Mouse (Mus musculus) liver, embryonic 14.5 days (tissue): ENCODE measurements around the gene Sowaha. TPM values are rescaled to one million over a fixed set of nuclear protein-coding genes. Genes with fewer than 3 reads are reported as not detected.

ENCODE experiments used
- ATAC-seq: fragments of 200-750 bp; cut with Nextera tagmentation; 2 replicates; pipeline ENCODE4 v1.8.0; 2017; ENCODE audit warnings: moderate number of reproducible peaks, mild to moderate bottlenecking, moderate library complexity; ENCODE audit not compliant: insufficient read depth
- DNase-seq, 3 experiments: peaks; one replicate each; pipeline ENCODE4 v3.0.0-alpha.2; 2012 to 2013; ENCODE audit warnings: low read depth in 3 of 3, low spot score in 3 of 3
- H3K27ac ChIP-seq: fragments of 300-500 bp; sonication (generic); 2 replicates; pipeline ENCODE4 v1.5.1; 2014; ENCODE audit warnings: moderate library complexity, mild to moderate bottlenecking, control low read depth, inconsistent platforms
- H3K27me3 ChIP-seq: fragments of 300-500 bp; sonication (generic); 2 replicates; pipeline ENCODE4 v1.6.1; 2014; ENCODE audit warnings: mild to moderate bottlenecking, low read length, moderate library complexity; ENCODE audit not compliant: control insufficient read depth, insufficient read depth
- H3K36me3 ChIP-seq: fragments of 300-500 bp; sonication (generic); replicated peaks from 2 replicates; pipeline ENCODE4 v1.6.1; 2014; ENCODE audit warnings: low read depth; ENCODE audit not compliant: control insufficient read depth, insufficient read depth
- H3K4me1 ChIP-seq, 2 experiments: fragments of 200-500 bp in 1 of 2; fragments of 300-500 bp in 1 of 2; sonication (generic) in 1 of 2; replicated peaks; 2 replicates each; pipeline ENCODE4 v1.6.1; 2012 to 2014; ENCODE audit warnings: antibody characterized with exemption in 1 of 2, inconsistent platforms in 1 of 2, low read length in 1 of 2; ENCODE audit not compliant: control insufficient read depth in 2 of 2, insufficient read depth in 2 of 2
- H3K4me2 ChIP-seq: fragments of 300-500 bp; sonication (generic); 2 replicates; pipeline ENCODE4 v1.6.1; 2014; ENCODE audit warnings: low read depth, mild to moderate bottlenecking, control low read depth, moderate library complexity
- H3K4me3 ChIP-seq, 2 experiments: fragments of 200-500 bp in 1 of 2; fragments of 300-500 bp in 1 of 2; sonication (generic) in 1 of 2; 2 replicates each; pipeline ENCODE4 v1.5.1; 2012 to 2014; ENCODE audit warnings: low read depth in 2 of 2, low read length in 2 of 2, mild to moderate bottlenecking in 2 of 2, control low read depth in 1 of 2, inconsistent platforms in 1 of 2, moderate library complexity in 1 of 2; ENCODE audit not compliant: insufficient read depth in 1 of 2
- H3K9ac ChIP-seq: fragments of 300-500 bp; sonication (generic); replicated peaks from 2 replicates; pipeline ENCODE4 v1.6.1; 2014; ENCODE audit warnings: mild to moderate bottlenecking, control low read depth, moderate library complexity
- H3K9me3 ChIP-seq: fragments of 300-500 bp; sonication (generic); 2 replicates; pipeline ENCODE4 v1.6.1; 2016; ENCODE audit warnings: low read length, mixed read lengths; ENCODE audit not compliant: control insufficient read depth
- CTCF ChIP-seq: IDR thresholded peaks from 2 replicates; pipeline ENCODE4 v1.5.1; 2016; ENCODE audit warnings: antibody characterized with exemption, low read depth, control low read depth
- EP300 ChIP-seq: IDR thresholded peaks from 2 replicates; pipeline ENCODE4 v1.6.1; 2016; ENCODE audit warnings: antibody characterized with exemption, low read depth
- WGBS: fragments of 180-500 bp; shearing (Covaris S2); extraction: QIAGEN DNeasy Blood & Tissue Kit; methylation state at CpG from one replicate; pipeline ENCODE4 v1.1.7; 2014; ENCODE audit not compliant: insufficient replicate concordance; 5-methylcytosine and 5-hydroxymethylcytosine counted together
- polyA plus RNA-seq, 2 experiments: library from polyadenylated mRNA; depleted of rRNA in 1 of 2; stranded (reverse) in 1 of 2; unstranded in 1 of 2; fragments of >200 nt; fragmentation: Nextera tagmentation in 1 of 2; extraction: Ambion mirVana in 1 of 2; gene quantifications; 2 replicates each; pipeline versions ENCODE4 v1.2.1 to v1.2.3; 2012 to 2014

The Sowaha gene
- polyA plus RNA-seq, 2 experiments: 13.1 to 15.4 TPM

DNA sequence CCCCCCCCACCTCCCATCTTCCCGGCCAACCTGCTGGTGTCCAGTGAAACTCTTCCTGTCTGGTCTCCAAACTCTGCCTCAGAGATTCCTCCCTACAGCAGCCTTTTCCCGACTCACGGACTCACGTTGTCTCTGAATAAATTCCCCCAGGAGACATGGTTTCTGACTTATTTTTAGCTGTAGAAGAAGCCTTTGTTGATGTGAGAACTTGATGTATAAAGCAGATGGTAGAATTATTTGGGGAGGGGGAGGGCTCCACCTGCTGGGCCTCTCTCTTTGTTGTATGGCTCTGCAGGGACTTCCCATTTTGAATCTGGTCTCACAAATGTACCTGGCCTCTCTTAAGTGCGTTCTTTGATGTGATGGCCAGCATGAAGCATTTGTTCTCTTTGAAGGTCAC lies 30.3 kb upstream of the Sowaha start:
- H3K27me3 ChIP-seq: no peaks in the 10 kb centered on the region
- ATAC-seq: no peak
- H3K9ac ChIP-seq: no peak overlapping the region
- no peak for DNase-seq
- H3K27ac ChIP-seq: no peak overlapping the region
- WGBS: 62% methylated on average over 5 of the region's 5 CpGs
- H3K4me2 ChIP-seq: no peak overlapping the region
- no peaks in the 10 kb centered on the region for H3K36me3 ChIP-seq
- no peaks in the 10 kb centered on the region for H3K4me1 ChIP-seq
- no peak for TF ChIP-seq CTCF
- TF ChIP-seq EP300: no peak
- H3K9me3 ChIP-seq: no peaks in the 10 kb centered on the region
- H3K4me3 ChIP-seq: no peak overlapping the region

DNA sequence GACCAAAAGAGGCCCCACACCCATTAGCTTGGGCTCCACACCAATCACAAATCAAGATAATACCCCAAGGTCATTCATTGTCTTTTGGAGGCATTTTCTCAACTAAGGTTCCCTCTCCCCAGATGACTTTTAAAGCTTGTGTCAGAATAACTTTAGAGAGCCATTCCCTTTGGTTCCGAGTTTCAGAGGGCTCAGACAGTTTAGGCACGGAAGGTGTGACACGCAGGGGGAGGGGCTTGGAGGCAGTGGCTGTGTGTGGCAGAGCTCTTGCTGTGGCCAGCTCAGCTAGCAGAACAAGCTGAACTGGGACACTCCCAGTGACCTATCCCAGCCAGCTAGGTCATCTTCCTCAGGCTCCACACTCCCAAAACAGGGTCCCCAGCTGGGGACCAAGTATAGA lies 28.5 kb upstream of the Sowaha start:
- DNase-seq: no peak
- Histone ChIP-seq H3K27me3 (no peaks in the 10 kb centered on the region), H3K9me3 (no peaks in the 10 kb centered on the region), H3K4me2 (no peak overlapping the region), H3K27ac (no peak overlapping the region), H3K9ac (no peak overlapping the region), H3K4me3 (no peak overlapping the region), H3K4me1 (0 out of 4 replicates have a peak, but pooled peaks cover 0 to 2% of the 10 kb centered on the region in 2 experiments), H3K36me3 (no peaks in the 10 kb centered on the region)
- 47% methylated on average over 3 of the region's 3 CpGs for WGBS
- no peak for ATAC-seq
- no peak for TF ChIP-seq CTCF
- no peak for TF ChIP-seq EP300

DNA sequence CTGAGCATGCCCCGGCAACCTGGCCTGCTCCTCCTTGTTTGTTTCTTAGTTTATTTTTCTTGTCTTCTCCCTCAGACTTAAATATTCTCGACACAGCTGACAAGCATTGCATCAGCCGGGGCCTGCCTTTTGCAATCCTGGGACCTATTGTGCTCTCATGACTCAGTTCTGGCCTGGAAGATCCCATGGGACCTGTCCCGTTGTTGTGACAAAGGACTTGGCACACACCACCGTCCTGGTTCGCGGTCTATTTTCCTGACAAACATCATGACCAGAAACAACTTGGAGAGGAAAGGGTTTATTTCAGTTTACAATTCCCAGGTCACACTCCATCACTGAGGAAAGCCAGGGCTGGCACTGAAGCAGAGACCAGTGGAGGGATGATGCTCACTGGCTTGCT lies 28.1 kb upstream of the Sowaha start:
- 71% methylated on average over 7 of the region's 7 CpGs for WGBS
- Histone ChIP-seq H3K4me2 (no peak overlapping the region), H3K9ac (no peak overlapping the region), H3K9me3 (no peaks in the 10 kb centered on the region), H3K27ac (no peak overlapping the region), H3K36me3 (no peaks in the 10 kb centered on the region), H3K27me3 (no peaks in the 10 kb centered on the region), H3K4me3 (no peak overlapping the region), H3K4me1 (0 out of 4 replicates have a peak, but pooled peaks cover 0 to 2% of the 10 kb centered on the region in 2 experiments)
- ATAC-seq (no peak), DNase-seq (no peak)
- TF ChIP-seq CTCF: no peak
- TF ChIP-seq EP300: no peak

DNA sequence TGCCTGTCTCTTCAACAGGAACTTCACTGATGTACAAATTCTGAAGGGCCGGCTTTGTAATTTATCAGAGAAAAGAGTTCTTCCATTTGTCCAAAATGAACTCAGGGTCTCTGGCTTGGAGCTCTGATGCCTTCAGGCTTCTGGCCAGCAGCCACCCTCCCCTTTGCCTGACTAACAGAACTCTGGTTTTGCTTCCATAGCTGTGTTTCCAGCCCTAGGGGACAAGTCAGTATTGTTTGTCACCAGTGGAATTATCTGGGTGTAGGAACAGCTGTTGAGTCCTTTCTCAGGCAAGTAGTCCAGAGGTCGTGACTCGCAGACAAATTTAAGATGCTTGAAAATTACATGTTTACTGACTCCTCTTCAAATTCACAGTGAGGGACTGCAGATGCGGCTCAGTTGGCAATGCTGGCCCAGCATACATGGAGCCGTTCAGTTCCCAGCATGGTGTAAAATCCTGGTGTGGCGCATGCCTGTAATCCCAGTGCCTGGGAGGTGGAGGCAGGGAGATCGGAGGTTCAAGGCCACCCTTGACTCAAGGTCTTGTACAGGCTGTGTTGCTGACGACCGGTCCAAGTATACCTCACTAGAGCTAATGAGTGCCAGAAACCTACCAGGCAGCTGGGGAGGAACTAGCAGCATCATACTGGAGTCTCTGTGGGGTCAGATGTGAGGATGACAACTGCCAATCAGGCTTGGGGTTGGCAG lies 27.2 kb upstream of the Sowaha start:
- WGBS: 78% methylated on average over 9 of the region's 9 CpGs
- Histone ChIP-seq H3K27ac (no peak overlapping the region), H3K4me1 (0 out of 4 replicates have a peak, but pooled peaks cover 0 to 2% of the 10 kb centered on the region in 2 experiments), H3K9me3 (no peaks in the 10 kb centered on the region), H3K27me3 (no peaks in the 10 kb centered on the region), H3K36me3 (no peaks in the 10 kb centered on the region), H3K9ac (no peak overlapping the region; the same call in 1 of the 2 replicates), H3K4me2 (no peak overlapping the region), H3K4me3 (no peak overlapping the region)
- no peak for DNase-seq
- no peak for TF ChIP-seq EP300
- no peak for TF ChIP-seq CTCF
- no peak for ATAC-seq

DNA sequence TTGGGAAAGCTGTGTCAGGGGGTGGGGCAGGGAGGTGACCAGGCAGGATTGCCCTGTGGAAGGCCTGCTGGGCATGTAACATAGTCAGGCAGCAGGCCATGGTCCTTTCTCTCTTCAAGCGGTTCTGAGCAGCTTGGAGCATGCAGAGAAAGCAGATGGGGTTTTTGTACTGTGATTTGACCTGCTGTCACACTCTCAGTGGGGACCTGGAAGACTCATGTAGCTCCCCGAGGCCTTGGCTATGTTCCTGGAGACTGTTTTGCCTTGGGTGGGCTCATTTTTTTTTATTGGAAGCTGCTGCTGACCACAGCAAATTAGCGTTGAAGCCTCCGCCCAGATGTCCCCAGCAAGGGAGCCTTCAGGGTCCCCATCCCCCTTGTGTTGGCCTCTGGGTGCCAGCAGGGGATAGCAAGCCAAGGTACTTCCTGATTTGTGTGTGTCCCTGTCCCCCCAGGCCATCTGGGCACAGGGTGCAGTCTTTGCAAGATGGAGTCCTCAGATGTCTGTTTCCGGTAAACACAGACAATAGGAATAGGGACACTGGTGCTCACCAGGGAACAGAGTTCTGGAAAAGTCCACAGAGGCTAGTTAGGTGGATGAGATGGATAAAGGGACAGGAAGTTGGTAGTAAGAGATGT lies 25.1 kb upstream of the Sowaha start:
- H3K27me3 ChIP-seq: peaks cover 3% of the 10 kb centered on the region; the same call in 1 of the 2 replicates
- no peaks in the 10 kb centered on the region for H3K36me3 ChIP-seq
- peaks cover 0 to 7% of the 10 kb centered on the region in 2 experiments; a peak in 2 of 4 replicates for H3K4me1 ChIP-seq
- ATAC-seq (no peak), DNase-seq (no peak)
- no peak overlapping the region for H3K9ac ChIP-seq
- WGBS: 74% methylated on average over 5 of the region's 5 CpGs
- no peak overlapping the region for H3K4me2 ChIP-seq
- no peak overlapping the region for H3K27ac ChIP-seq
- H3K4me3 ChIP-seq: no peak overlapping the region
- no peak for TF ChIP-seq EP300
- no peak for TF ChIP-seq CTCF
- no peaks in the 10 kb centered on the region for H3K9me3 ChIP-seq
